Mouse (Mus musculus) layer of hippocampus, adult 8-10 months (tissue): ENCODE results near the gene Hc. TPM values are rescaled to one million over a fixed set of nuclear protein-coding genes. Genes with fewer than 3 reads are reported as not detected.

Source experiments
- DNase-seq, 2 experiments: peaks; one replicate each; pipeline ENCODE4 v3.0.0; 2022; ENCODE audit warnings: low spot score in 2 of 2
- total RNA-seq, 4 experiments: library from RNA; stranded (reverse); gene quantifications; 2 replicates each; pipeline ENCODE4 v1.2.4; 2022

Gene Hc
- under 1 TPM in 2 of 4 experiments, not detected in 2; 0.11 to 0.48 TPM for total RNA-seq

DNA sequence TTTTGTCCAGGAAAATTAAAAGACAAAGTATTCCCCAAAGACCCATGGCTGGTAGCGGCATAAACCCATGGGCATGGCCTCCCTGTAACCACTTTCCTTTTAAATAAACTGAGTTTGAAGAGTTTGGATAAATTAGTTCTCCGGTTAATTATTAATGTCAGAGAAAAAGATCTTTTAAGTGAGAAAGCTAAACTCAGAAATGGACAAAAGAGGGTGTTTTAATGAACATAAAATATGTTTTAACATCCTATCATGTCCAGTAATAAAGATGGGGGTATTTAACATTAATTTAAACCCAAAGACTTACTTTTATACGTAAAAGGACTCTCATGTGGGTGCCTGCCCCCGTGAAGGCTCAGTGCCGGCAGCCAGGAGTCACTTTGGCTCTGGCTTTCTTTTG lies at the start of gene Hc:
Gene Hc (minus strand): TSS at position 101 of the 400 bp plus-strand sequence.
- DNase-seq, result no peak

DNA sequence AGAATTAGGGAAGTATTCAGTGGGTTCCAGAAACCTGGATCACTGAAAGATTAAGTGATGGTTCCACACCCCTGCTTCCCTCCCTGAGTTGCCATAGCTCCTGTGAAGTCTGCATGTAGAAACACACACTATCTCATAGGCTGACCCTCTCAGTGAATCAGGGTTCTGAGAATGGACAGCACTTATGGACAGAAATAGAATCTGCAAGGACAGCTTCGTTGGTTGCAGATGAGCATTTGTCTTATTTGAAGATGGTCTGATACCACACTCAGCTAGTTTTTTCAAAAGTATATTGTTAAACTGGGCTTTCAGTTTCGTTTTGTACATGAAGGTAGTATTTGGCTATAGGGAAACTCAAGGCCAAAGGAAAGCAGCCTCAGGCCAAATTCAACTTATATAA lies 49.3 kb upstream of the Hc start:
- no peak for DNase-seq

DNA sequence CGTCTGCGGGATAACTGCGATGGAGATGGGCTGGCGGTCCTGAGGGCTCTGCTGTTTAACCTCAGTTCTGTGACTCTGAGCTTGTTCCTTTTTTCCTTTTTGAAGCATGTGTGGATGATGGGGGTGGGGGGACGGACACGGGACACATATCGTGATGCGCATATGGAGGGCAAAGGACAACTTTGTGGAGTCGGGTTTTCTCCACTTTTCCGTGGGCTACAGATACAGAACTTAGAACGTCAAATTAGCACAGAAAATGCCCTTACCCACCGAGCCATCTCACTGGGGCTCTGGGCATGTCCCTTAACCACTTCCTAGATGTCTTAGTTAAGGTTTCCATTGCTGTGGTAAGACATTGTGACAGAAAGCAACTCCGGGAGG lies 48.7 kb upstream of the Hc start:
- no peak for DNase-seq

- DNase-seq, result peak; percentile 88 to 92
Measured at GRCm38 (mm10) chr2:35109141-35109923, 48.1 kb upstream of the Hc start, which contains the start of gene Cntrl. Gene Cntrl (plus strand): TSS chr2:35109492.

DNA sequence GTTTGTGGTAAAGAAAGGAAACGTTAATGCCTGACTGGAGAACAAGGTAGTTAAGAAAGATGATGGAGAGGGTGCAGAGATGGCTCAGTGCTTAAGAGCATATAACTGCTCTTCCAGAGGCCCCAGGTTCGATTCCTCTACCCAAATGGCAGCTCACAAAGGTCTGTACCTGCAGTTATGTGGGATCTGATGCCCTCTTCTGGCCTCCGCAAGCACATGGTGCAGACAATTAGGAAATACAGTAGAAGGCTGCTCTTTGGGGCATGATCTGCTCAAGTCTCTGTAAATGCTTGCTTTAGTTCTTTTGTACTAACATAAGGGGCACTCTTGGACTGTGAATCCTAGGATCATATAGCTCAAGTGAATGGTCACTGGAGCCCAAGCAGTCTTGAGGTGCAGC lies 47.5 kb upstream of the Hc start:
- DNase-seq, result peak; percentile 17 to 38

DNA sequence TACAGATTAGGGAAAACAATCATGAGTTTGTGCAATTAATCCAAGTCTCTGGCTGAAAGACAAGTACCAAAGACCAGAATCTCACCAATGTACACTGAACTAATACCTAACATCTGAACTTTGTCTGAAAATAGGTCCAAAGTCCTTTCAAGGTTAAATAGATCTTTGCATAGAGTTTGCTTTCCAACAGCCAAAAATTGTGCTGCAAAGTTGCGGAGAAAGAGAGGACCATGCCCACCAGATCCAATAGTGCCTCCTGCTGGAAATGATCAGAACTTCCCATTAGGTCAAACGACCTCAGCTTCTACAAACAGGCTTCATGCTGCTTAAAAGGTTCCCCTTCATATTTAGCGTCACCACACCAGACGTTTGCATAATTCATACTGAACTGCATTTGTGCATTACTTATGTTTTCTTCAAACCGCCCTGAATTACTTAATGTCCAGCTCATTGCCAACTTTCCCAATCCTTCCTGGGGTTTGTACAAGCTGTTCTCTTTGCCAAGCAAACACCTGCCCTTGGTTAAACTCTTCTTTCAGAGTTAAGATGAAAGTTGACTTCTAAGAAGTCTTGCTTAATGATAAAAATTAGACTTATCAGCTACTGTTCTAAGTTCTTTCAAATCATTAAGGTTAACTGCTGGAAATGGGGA lies 46.9 kb upstream of the Hc start:
- DNase-seq, result no peak

- DNase-seq, result no peak
Measured at GRCm38 (mm10) chr2:35104843-35105242, 43.6 kb upstream of the Hc start.

DNA sequence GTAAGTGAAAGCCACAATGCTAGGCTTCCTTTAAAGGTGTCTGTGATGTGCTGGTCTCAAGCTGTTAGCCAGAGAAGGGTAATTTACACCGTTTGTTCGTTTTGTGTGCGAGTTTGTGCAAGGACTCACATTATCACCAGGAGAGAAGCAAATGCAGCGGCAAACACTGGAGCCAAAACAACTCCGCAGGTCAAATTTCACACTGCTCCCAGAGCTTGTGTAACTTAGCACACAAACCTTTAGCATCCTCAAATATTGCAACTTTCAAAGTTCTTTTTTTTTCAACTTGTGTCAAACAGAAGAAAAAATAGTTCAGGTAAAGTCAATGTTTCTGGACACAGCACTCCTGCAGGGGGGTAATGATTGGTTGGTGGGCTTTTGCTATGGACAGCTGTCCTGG lies 42.3 kb upstream of the Hc start:
- DNase-seq, result no peak

DNA sequence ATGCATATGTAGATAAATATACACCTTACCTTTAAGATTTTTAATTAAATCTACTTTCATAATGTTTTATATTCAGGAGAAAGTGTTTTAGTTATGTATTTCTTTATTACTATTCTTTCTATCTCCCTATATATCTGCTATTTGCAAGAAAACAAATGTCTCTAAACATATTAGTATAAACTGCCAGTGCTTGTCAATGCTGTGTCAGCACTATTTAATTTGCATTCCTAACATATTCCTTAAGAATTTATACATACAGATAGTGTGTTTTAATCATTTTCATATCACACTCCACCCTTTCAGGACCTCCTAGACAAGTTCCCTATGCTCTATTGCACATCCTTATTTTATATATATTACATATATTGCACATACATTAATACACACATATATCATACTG lies 41.5 kb upstream of the Hc start:
- DNase-seq, result no peak

- no peak for DNase-seq
Measured at GRCm38 (mm10) chr2:35101443-35101842, 40.2 kb upstream of the Hc start, which contains the start of gene AI182371. Gene AI182371 (minus strand): TSS chr2:35101543.

DNA sequence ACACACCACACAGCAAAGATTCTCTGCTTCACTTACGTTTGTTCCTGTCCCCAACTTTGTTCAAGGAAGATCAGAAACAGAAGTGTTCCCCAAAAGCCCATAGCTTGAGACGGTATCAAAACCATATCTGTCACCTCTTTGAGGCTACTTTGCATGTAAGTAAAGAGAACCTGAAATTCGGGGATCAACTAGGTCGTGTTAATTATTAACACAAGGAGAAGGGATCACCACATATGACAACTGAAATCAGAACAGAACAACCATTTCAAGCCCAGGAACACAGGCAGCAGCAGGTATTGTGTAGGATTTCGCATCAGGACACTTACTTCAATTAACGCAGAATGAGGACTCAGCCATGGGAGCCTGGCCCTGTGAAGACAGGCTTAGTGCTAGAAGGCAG lies 39.3 kb upstream of the Hc start:
- DNase-seq, result no peak

DNA sequence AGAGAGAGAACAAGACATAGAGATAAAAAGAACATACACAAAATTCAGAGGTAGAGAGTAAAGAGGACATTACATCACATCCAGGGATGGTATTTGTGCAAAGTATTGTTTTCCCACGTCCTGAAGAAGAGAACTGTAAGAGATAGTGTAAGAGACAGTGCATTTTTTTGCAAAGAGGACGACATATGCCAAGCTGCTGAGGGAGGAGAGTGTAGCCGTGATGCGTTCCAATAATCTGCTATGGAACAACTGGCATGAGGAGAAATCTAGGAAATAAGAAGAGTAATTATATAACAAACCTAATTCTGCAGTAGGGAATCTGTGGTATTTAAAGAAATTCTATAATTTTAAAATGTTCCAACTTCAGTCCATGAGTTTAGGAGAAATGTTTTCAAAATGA lies 26.2 kb upstream of the Hc start:
- peak; percentile 5 to 16 for DNase-seq

- DNase-seq, result no peak
Measured at GRCm38 (mm10) chr2:35079166-35079565, 17.9 kb upstream of the Hc start.

DNA sequence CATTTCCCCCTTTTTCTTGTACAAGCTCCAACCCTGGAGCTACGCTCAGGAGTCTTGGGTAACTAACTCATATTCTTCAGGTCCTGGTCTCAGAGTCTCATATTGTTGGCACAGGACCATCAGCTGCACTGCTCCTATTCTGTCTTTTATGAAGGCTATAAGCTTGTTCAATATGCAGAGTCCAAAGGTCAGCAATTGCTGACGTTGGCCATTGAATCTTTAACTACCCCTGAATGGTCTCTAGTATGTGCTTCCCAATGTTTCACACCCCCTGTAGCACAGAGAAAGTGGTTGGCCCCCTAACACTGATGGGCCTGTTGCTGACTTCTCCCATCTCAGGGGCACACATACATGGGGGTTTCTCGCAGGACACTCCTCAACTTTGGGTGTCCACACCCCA lies 13.1 kb upstream of the Hc start:
- no peak for DNase-seq

DNA sequence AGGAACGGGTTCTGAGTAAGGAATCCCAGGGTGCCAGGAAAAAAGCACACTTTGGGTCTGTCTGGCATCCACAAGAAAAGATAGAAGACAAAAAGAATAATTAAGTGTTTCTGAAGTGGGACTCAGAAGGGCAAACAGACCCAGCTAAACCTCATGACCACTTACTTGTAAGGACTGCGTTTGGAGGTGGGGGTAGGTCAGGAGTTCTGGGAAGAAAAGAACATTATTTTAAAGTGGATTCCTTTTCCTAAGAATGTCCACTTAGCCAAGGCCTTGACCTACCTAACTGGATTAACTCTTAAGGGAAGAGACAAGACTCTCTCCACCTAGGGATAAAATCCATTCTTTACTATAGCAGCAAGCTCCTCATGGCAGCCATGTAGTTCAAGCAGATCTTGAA lies 11.3 kb upstream of the Hc start:
- DNase-seq, result no peak

DNA sequence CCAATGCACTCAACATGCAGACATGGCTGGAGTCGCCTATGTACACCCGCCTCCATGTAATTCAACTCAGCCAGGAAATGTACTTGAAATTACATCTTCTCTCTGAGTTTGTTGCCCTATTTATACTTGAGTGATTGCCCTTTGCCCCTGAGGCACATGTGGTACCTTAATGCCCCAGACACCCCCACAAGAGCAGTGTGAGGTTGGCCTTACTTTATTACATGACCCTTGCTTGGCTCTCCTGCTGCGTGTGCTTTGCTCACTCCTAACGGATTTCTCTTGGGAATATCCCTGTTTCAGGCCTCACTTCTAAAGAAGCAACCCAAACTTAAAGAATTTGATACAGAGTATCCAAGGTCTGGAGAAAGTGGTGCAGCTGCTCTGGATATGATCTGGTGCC lies 9.0 kb upstream of the Hc start:
- no peak for DNase-seq

DNA sequence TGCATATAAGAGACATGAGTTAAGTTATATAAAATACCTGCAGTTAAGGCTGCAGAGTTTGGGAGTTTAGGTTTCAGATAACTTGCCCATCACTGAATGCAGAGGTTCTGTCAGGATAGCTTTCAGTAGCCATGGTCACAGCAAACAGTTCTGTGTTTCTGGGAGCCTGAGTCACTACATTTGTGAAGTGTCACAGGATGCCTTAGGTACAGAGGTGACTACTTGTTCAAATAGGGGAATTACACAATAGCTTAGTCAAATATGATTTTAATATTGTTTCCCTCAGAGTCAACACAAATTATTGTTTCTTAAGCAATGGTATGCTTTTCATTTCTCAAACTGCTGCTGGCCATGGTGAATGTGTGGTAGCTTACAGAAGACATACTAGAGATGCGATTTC lies 7.9 kb upstream of the Hc start:
- DNase-seq, result no peak

DNA sequence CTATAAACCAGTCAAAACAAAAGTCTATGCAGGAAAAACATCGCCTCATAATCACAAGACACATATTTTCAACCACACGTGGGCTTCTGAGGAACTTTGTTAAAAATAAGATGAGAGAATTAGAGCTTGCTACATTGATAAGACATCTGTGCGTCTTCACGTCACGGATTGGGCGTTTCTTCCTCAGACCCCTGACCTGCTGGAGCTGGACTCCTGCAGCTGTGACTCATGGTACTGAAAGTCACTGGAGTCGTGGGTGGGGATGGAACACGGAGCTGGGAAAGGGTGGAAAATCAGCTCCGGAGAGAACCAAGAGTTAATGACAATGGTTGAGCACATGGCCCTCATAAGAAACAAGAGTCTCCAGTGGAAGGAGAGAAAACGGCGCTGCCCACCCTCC lies 5.9 kb upstream of the Hc start:
- DNase-seq, result no peak

DNA sequence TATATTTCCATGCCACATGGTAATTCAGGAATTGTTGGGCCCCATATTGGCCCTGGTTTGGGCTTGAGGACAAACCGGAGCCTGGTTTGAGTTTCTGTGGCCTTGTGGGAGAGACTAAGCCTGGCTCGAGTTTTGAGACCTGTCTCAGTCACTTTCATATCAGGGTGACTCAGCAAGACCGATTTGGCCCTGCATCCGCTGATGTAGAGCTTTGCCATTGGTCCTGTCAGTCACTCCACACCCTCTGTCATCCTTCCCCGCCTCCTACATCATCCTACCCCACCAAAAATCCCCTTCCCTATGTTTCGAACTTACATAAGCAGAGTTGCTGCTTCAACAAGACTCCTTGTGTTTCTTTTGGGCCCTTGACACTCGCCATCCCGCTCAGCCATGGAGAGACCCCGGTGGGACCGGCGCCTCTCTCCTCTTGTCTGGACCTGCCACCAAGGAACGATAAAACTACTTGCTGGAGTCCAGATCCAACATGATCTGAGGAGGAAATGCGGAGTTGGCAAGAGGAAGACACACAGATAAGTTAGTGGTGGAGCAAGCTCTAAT lies 5.4 kb upstream of the Hc start:
- no peak for DNase-seq

DNA sequence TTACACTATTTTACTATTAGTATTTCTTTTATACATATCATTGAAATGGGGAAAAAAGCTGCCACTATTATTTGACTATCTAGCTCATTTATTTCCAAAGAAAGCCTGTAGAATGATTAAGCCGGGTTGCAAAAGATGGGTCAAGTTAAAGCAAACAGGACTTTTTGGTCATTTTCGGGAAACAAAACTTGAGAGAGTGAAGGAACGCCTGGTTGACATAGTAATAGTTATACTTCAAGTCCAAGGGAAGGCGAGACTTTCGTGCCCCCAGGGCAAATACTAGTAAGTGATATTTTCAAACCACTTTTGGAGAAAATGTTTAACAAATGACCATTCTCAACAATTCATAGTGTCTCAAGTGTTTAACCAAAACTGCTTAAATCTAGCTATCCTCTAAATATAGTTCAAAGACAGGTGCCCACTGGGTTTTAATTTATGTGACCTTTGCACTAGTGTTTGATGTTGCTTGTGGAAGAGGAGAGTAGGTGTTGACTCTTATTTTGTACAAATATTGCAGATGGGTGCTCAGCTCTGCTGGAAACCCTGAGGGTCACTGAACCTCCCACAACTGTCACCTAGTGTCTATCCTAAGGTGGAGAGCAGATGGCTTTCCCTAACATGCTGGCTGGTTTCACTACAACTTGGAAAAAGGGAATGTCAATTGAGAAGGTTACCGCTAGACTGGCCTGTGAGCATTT lies 2.2 kb upstream of the Hc start:
- DNase-seq, result no peak

GRCm38 (mm10) chr2:35060897-35061296 lies 341 bp downstream of the Hc start:
- no peak for DNase-seq

DNA sequence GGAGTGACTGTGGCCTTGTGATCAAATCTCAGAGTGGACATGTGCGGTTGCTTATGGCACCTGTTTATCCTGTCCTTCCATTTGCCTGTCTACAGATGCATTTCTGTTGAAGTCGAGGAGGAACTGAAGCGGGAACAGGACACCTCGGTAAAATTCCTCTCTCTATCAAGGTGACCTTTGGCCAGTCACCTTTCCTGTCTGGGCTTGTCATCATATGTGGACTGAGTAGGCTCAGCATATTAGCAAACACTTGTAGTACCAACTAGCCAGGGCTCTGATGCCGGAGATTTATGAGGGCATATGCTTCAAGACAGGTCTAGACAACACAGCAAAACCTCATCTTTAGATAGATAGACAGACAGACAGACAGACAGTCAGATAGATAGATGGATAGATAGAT lies 982 bp downstream of the Hc start:
- no peak for DNase-seq
